Comparison of ENCODE assay signal across 8 mouse cellular contexts in the genomic region with DNA sequence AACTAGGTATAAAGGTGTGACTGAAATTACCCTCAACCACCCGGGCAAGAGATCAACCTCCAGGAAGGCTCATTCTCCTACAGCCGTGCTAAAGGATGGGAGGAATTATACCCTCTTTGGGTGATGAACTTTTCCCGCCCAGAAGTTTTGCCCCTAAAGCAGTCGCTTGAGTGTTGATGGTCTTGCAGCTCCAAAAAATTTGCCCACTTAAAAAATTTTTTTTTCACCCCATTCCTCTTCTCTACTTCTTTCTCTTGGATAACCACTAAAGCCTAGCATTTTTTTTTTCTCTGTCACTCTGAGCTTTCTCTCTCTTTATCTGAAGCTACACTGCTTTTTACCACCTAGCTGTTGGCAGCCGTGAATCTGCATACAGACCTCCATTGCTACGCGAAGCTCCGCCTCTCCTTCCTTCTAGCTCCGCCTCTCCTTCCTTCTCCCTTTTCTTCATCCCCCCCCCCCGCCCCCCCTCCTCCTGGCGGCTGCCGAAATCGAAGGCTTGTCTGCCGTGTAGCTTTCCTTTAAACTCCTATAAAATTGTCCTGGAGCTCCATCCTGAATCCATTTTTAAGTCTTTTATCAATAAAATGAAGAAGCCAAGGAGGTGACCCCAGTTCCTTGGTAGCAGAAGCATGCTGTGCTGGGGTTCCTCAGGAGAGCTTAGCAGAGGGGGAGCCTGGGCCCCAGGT. TPM values are rescaled to one million over a fixed set of nuclear protein-coding genes. Genes with fewer than 3 reads are reported as not detected.
DNase-seq lines count a peak whose midpoint lies in the region; ATAC-seq lines count a peak whose summit lies in the region.

No protein-coding gene starts in this region.

- peak overlapping the region; percentile 23 for H3K4me3 ChIP-seq in lung, embryonic 15.5 days
- H3K4me3 ChIP-seq in midbrain, embryonic 12.5 days, result peak overlapping the region; percentile 13; the same call in 1 of the 2 replicates

- peaks cover 23% of the 10 kb centered on the region for H3K4me1 ChIP-seq in lung, embryonic 15.5 days
- H3K4me1 ChIP-seq in midbrain, embryonic 12.5 days, result peaks cover 22% of the 10 kb centered on the region

- H3K9ac ChIP-seq in lung, embryonic 15.5 days, result no peak overlapping the region
- no peak overlapping the region for H3K9ac ChIP-seq in midbrain, embryonic 12.5 days (replicated peaks)

- 15% methylated on average over 13 of the region's 14 CpGs for WGBS in lung, embryonic 15.5 days
- 28% methylated on average over 14 of the region's 14 CpGs for WGBS in midbrain, embryonic 12.5 days

- H3K36me3 ChIP-seq in lung, embryonic 15.5 days, result no peaks in the 10 kb centered on the region
- no peaks in the 10 kb centered on the region for H3K36me3 ChIP-seq in midbrain, embryonic 12.5 days

- no peaks in the 10 kb centered on the region for H3K27me3 ChIP-seq in lung, embryonic 15.5 days
- H3K27me3 ChIP-seq in midbrain, embryonic 12.5 days, result peaks cover 20% of the 10 kb centered on the region

- DNase-seq in lung, postnatal 14 days, result no peak
- peak; percentile 45 for DNase-seq in embryo, embryonic 11 days
- peak; percentile 82 for DNase-seq in thymus, postnatal 25 days
- no peak for DNase-seq in layer of hippocampus, postnatal 36 days
- no peak for DNase-seq in gastrocnemius, postnatal 36 days

- peak overlapping the region; percentile 56 for H3K4me2 ChIP-seq in lung, embryonic 15.5 days
- peak overlapping the region; percentile 42 for H3K4me2 ChIP-seq in midbrain, embryonic 12.5 days (replicated peaks)

- H3K27ac ChIP-seq in lung, embryonic 15.5 days, result no peak overlapping the region
- H3K27ac ChIP-seq in midbrain, embryonic 12.5 days (replicated peaks), result no peak overlapping the region

- ATAC-seq in lung, embryonic 15.5 days (ENCODE audit: borderline replicate concordance, extremely low read depth, low FRiP score, low TSS enrichment), result no peak
- peak; percentile 35 for ATAC-seq in inflammation-experienced regulatory T-cells, adult 6 months
- no peak; the same call in 1 of the 2 replicates for ATAC-seq in midbrain, embryonic 12.5 days (ENCODE audit: low FRiP score, low read depth)

- intact Hi-C loops in gastrocnemius, postnatal 36 days (cut with DNase I), result no loop called here

- H3K9me3 ChIP-seq in lung, embryonic 15.5 days, result no peaks in the 10 kb centered on the region
- peaks cover under 1% of the 10 kb centered on the region; the same call in 1 of the 2 replicates for H3K9me3 ChIP-seq in midbrain, embryonic 12.5 days

RNA-seq across cellular contexts. Expression of a gene that starts 12.3 kb away (rescaled TPM):
- 2.3 and 2.5 TPM in 2 replicates for polyA plus RNA-seq in lung, embryonic 15.5 days (2015; fragmentation: Nextera tagmentation; extraction: Ambion mirVana)
- 100 to 1,000 TPM; 108 to 140 (median 136) TPM for polyA plus RNA-seq in inflammation-experienced regulatory T-cells, adult 6 months (2017; shearing (Covaris generic))
- polyA plus RNA-seq in midbrain, embryonic 12.5 days (2016; fragmentation: Nextera tagmentation; extraction: Ambion mirVana), result 0.26 and 0.40 TPM in 2 replicates
- under 1 TPM; 0.25 to 0.35 TPM for total RNA-seq in layer of hippocampus, postnatal 36 days (2021)
- total RNA-seq in gastrocnemius, postnatal 36 days (2021), result under 1 TPM; 0.33 to 0.57 TPM

Comparison
In these comparisons a context has a peak if more than half of its experiments do, and no peak if none do; other contexts are left out.
1. DNase-seq: peak in embryo, embryonic 11 days (single experiment) and thymus, postnatal 25 days (single experiment); none in lung, postnatal 14 days (single experiment), layer of hippocampus, postnatal 36 days (0 of 2) and gastrocnemius, postnatal 36 days (0 of 2).
2. RNA of a gene that starts 12.3 kb away (polyA plus RNA-seq): 108 to 140 TPM in inflammation-experienced regulatory T-cells, adult 6 months; 2.3 to 2.5 TPM in lung, embryonic 15.5 days and 0.26 to 0.40 TPM in midbrain, embryonic 12.5 days; every median in the first group is over 10 times any median in the second.